Mouse (Mus musculus) ES-E14 (cell line): ENCODE measurements at regions not wholly inside any gene's neighbourhood (a gene's known extent, or its start where the extent isn't known, plus 50 kb on each side); places are given as distances from the start of the nearest gene placed in this dataset.

Source experiments
- DNase-seq: peaks from one replicate; pipeline ENCODE4 v3.0.0-alpha.2; 2013; ENCODE audit warnings: low read depth, low spot score
- H3K27ac ChIP-seq: 2 replicates; pipeline ENCODE4 v1.5.1; 2012; ENCODE audit warnings: low read depth, mild to moderate bottlenecking, low read length, moderate library complexity, mixed read lengths; ENCODE audit not compliant: poor library complexity, insufficient read depth, severe bottlenecking
- H3K36me3 ChIP-seq: 2 replicates; pipeline ENCODE4 v1.6.1; 2012; ENCODE audit warnings: mild to moderate bottlenecking, low read length, moderate library complexity, mixed read lengths; ENCODE audit not compliant: control insufficient read depth, poor library complexity, insufficient read depth, severe bottlenecking
- H3K4me1 ChIP-seq, 2 experiments: fragments of 150-350 bp in 1 of 2; sonication (generic) in 1 of 2; 2 replicates each; pipeline ENCODE4 v1.6.1; 2012; ENCODE audit warnings: low read length in 2 of 2, mild to moderate bottlenecking in 1 of 2, mixed read lengths in 1 of 2; ENCODE audit not compliant: control insufficient read depth in 2 of 2, insufficient read depth in 2 of 2, poor library complexity in 1 of 2
- H3K4me3 ChIP-seq, 2 experiments: fragments of 150-350 bp in 1 of 2; sonication (generic) in 1 of 2; 2 replicates each; pipeline ENCODE4 v1.5.1; 2012; ENCODE audit warnings: low read length in 2 of 2, low read depth in 1 of 2, mild to moderate bottlenecking in 1 of 2, mixed read lengths in 1 of 2; ENCODE audit not compliant: insufficient read depth in 1 of 2, poor library complexity in 1 of 2, severe bottlenecking in 1 of 2
- H3K9ac ChIP-seq: 2 replicates; pipeline ENCODE4 v1.6.1; 2012; ENCODE audit warnings: low read depth, mild to moderate bottlenecking, low read length, mixed read lengths; ENCODE audit not compliant: poor library complexity, insufficient read depth, severe bottlenecking
- H3K9me3 ChIP-seq: fragments of 150-350 bp; sonication (generic); 2 replicates; pipeline ENCODE4 v1.6.1; 2012; ENCODE audit warnings: low read depth, mild to moderate bottlenecking, low read length; ENCODE audit not compliant: control insufficient read depth, insufficient read depth
- CHD2 ChIP-seq: IDR thresholded peaks from 2 replicates; pipeline ENCODE4 v1.6.1; 2014; ENCODE audit warnings: mild to moderate bottlenecking, low read depth, low read length, inconsistent platforms
- HCFC1 ChIP-seq: IDR thresholded peaks from 2 replicates; pipeline ENCODE4 v1.6.1; 2012; ENCODE audit warnings: low read length, inconsistent platforms, borderline replicate concordance; ENCODE audit not compliant: insufficient read depth
- MAFK ChIP-seq: IDR thresholded peaks from 2 replicates; pipeline ENCODE4 v1.6.1; 2014; ENCODE audit warnings: mild to moderate bottlenecking, low read depth, low read length, inconsistent platforms; ENCODE audit not compliant: insufficient read depth
- ZC3H11A ChIP-seq: IDR thresholded peaks from 2 replicates; pipeline ENCODE4 v1.6.1; 2012; ENCODE audit warnings: low read depth, mild to moderate bottlenecking, inconsistent platforms, low read length, borderline replicate concordance
- ZNF384 ChIP-seq: IDR thresholded peaks from 2 replicates; pipeline ENCODE4 v1.6.1; 2012; ENCODE audit warnings: low read depth, low read length, inconsistent platforms
- in situ Hi-C, 2 experiments: fragments of 600-800 bp; cut with MboI; formaldehyde crosslinking; loops; one replicate each; pipeline ENCODE4 v1.15.1; 2025; ENCODE audit warnings: low sequenced_read_pairs in 2 of 2, inconsistent platforms in 1 of 2; ENCODE audit not compliant: unreplicated experiment in 2 of 2

GRCm38 (mm10) chr3:101224091-101224490 is 63.6 kb downstream of the Cd2 start:
- Histone ChIP-seq H3K9ac (no peak overlapping the region), H3K9me3 (no peaks in the 10 kb centered on the region), H3K4me3 (peak overlapping the region in 1 of 2 experiments; percentile 60; a peak in 2 of 4 replicates), H3K4me1 (peaks cover 0 to 11% of the 10 kb centered on the region in 2 experiments; a peak in 1 of 4 replicates), H3K36me3 (no peaks in the 10 kb centered on the region), H3K27ac (no peak overlapping the region)
- peak; percentile 75 for DNase-seq
- in situ Hi-C loops, result no loop called here
- TF ChIP-seq CHD2, result no peak
- TF ChIP-seq MAFK, result no peak
- TF ChIP-seq ZC3H11A, result no peak
- no peak for TF ChIP-seq ZNF384
- TF ChIP-seq HCFC1, result no peak; the same call in 1 of the 2 replicates

- peaks cover 0 to 5% of the 10 kb centered on the region in 2 experiments; a peak in 3 of 4 replicates for H3K4me1 ChIP-seq
- no peaks in the 10 kb centered on the region for H3K9me3 ChIP-seq
- no peak for DNase-seq
- H3K36me3 ChIP-seq, result no peaks in the 10 kb centered on the region
- H3K9ac ChIP-seq, result no peak overlapping the region
- H3K27ac ChIP-seq, result no peak overlapping the region
- in situ Hi-C loops, result no loop called here
- TF ChIP-seq ZNF384, result no peak
- TF ChIP-seq HCFC1, result no peak
- no peak; the same call in 1 of the 2 replicates for TF ChIP-seq ZC3H11A
- TF ChIP-seq MAFK, result no peak
- no peak for TF ChIP-seq CHD2
- no peak overlapping the region for H3K4me3 ChIP-seq
Measured at GRCm38 (mm10) chr3:101219897-101220296, 67.8 kb downstream of the Cd2 start.

GRCm38 (mm10) chr3:101216711-101217110 is 71.0 kb downstream of the Cd2 start:
- Histone ChIP-seq H3K4me3 (no peak overlapping the region), H3K36me3 (no peaks in the 10 kb centered on the region), H3K9ac (no peak overlapping the region), H3K4me1 (peaks cover 0 to 17% of the 10 kb centered on the region in 2 experiments; a peak in 3 of 4 replicates), H3K27ac (no peak overlapping the region), H3K9me3 (no peaks in the 10 kb centered on the region)
- in situ Hi-C loops, result no loop called here
- no peak for TF ChIP-seq ZC3H11A
- no peak for TF ChIP-seq MAFK
- TF ChIP-seq ZNF384, result no peak
- no peak for TF ChIP-seq CHD2
- no peak for TF ChIP-seq HCFC1
- no peak for DNase-seq

- Histone ChIP-seq H3K4me3 (no peak overlapping the region), H3K9ac (no peak overlapping the region), H3K27ac (no peak overlapping the region), H3K9me3 (no peaks in the 10 kb centered on the region), H3K4me1 (peaks cover 0 to 17% of the 10 kb centered on the region in 2 experiments; a peak in 3 of 4 replicates), H3K36me3 (no peaks in the 10 kb centered on the region)
- peak; percentile 54 for TF ChIP-seq MAFK
- TF ChIP-seq CHD2, result no peak
- no peak for TF ChIP-seq ZC3H11A
- TF ChIP-seq HCFC1, result no peak
- in situ Hi-C loops, result no loop called here
- no peak for DNase-seq
Measured at GRCm38 (mm10) chr3:101213212-101213562, 74.6 kb downstream of the Cd2 start.
